Mouse (Mus musculus): Measurements from ENCODE around the gene Syt16.

GRCm38 (mm10) chr12:74024912-74025311, 27.5 kb downstream of the Syt16 start:
- peak; percentile 44 for TF ChIP-seq CTCF (IDR thresholded peaks at IDR 0.05; ENCODE audit: low read depth)
- TF ChIP-seq EP300 (optimal IDR thresholded peaks at IDR 0.05): no peak
